Mouse (Mus musculus): ENCODE measurements around the gene Bcar3. TPM values are rescaled to one million over a fixed set of nuclear protein-coding genes. Genes with fewer than 3 reads are reported as not detected.
A peak's percentile ranks its signal among the peaks of the same experiment; 100 is the strongest.

The Bcar3 gene
- polyA plus RNA-seq, 1 experiment from 2014 or later, result 7.1 TPM

GRCm38 (mm10) chr3:122573426-122574286, 279.7 kb downstream of the Bcar3 start:
- Histone ChIP-seq H3K9me3 (ENCODE audit: control insufficient read depth, low read length) (no peaks in the 10 kb centered on the region), H3K27ac (ENCODE audit: low read depth, low read length) (no peak overlapping the region), H3K9ac (ENCODE audit: low read depth, low read length) (no peak overlapping the region), H3K36me3 (ENCODE audit: control insufficient read depth, insufficient read depth, low read length) (0 out of 2 replicates have a peak, but pooled peaks cover 2% of the 10 kb centered on the region), H3K4me3 (ENCODE audit: low read length) (no peak overlapping the region), H3K4me2 (ENCODE audit: low read length) (no peak overlapping the region), H3K27me3 (replicated peaks; ENCODE audit: control insufficient read depth, insufficient read depth, low read length) (no peaks in the 10 kb centered on the region), H3K4me1 (ENCODE audit: control insufficient read depth, insufficient read depth, low read depth, low read length) (no peaks in the 10 kb centered on the region; the same call in 1 of the 2 replicates)
- ATAC-seq, result no peak; the same call in 1 of the 2 replicates
- 88% methylated on average over 5 of the region's 5 CpGs for WGBS

DNA sequence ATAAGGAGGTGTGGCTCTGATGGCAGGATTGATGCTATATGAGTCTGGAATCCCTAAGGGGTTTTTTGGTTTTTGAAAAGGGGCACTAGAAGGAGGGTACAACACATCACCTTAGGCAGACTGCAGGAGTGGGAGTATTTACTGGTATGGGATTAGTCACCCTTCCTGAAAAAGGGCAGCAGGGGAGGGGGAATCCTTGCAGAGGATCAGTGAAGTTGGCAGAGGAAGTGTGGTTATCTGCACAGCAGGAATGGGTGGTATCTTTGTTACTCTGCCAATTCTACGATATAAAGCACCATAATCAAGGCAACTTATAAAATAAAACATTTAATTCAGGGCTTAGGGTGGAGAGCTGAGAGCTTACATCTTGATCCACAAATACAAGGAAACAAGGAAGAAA, 281.0 kb downstream of the Bcar3 start:
- no peak overlapping the region for H3K9ac ChIP-seq (ENCODE audit: low read depth, low read length)
- H3K9me3 ChIP-seq (ENCODE audit: control insufficient read depth, low read length), result no peaks in the 10 kb centered on the region
- no peaks in the 10 kb centered on the region; the same call in 1 of the 2 replicates for H3K4me1 ChIP-seq (ENCODE audit: control insufficient read depth, insufficient read depth, low read depth, low read length)
- H3K27me3 ChIP-seq (replicated peaks; ENCODE audit: control insufficient read depth, insufficient read depth, low read length), result no peaks in the 10 kb centered on the region
- H3K4me2 ChIP-seq (ENCODE audit: low read length), result no peak overlapping the region
- no peak for ATAC-seq
- no peak overlapping the region for H3K4me3 ChIP-seq (ENCODE audit: low read length)
- WGBS, result 65% methylated on average over 1 of the region's 1 CpGs
- 0 out of 2 replicates have a peak, but pooled peaks cover 2% of the 10 kb centered on the region for H3K36me3 ChIP-seq (ENCODE audit: control insufficient read depth, insufficient read depth, low read length)
- H3K27ac ChIP-seq (ENCODE audit: low read depth, low read length), result no peak overlapping the region

- no peaks in the 10 kb centered on the region for H3K9me3 ChIP-seq (ENCODE audit: control insufficient read depth, low read length)
- 0 out of 2 replicates have a peak, but pooled peaks cover 2% of the 10 kb centered on the region for H3K36me3 ChIP-seq (ENCODE audit: control insufficient read depth, insufficient read depth, low read length)
- no peaks in the 10 kb centered on the region for H3K27me3 ChIP-seq (replicated peaks; ENCODE audit: control insufficient read depth, insufficient read depth, low read length)
- no peak overlapping the region for H3K9ac ChIP-seq (ENCODE audit: low read depth, low read length)
- H3K27ac ChIP-seq (ENCODE audit: low read depth, low read length), result no peak overlapping the region
- ATAC-seq, result no peak
- H3K4me3 ChIP-seq (ENCODE audit: low read length), result no peak overlapping the region
- H3K4me2 ChIP-seq (ENCODE audit: low read length), result no peak overlapping the region
- no peaks in the 10 kb centered on the region; the same call in 1 of the 2 replicates for H3K4me1 ChIP-seq (ENCODE audit: control insufficient read depth, insufficient read depth, low read depth, low read length)
These were observed 283.4 kb downstream of the Bcar3 start for GRCm38 (mm10) chr3:122577360-122577759.

MicroRNAs within 50 kb of the gene (microRNA counts, 519-probe panel; counts per million panel counts)
- 2,078 counts per million, percentile 35 among the panel's probes with 10 or more counts for microRNA mmu-miR-760

Small RNA genes lying within 50 kb of the gene (microRNA-seq; reads per million reads assigned to microRNA genes)
- 391 reads per million, percentile 67 among the genes with 10 or more reads in this experiment for gene Mir760
- gene Mir7657, result not detected

Other genes starting within 250 kb of the Bcar3 start
- 3.7 and 4.1 TPM in 2 replicates for gene Abca4, start 249.7 kb upstream of the Bcar3 start, polyA plus RNA-seq (2015; fragmentation: Nextera tagmentation; extraction: Ambion mirVana)
- 37.1 and 43.8 TPM in 2 replicates for gene Gclm, start 48.6 kb upstream of the Bcar3 start, polyA plus RNA-seq (2015; fragmentation: Nextera tagmentation; extraction: Ambion mirVana)
- gene Dnttip2, start 19.7 kb upstream of the Bcar3 start, polyA plus RNA-seq (2015; fragmentation: Nextera tagmentation; extraction: Ambion mirVana), result 39.8 and 41.7 TPM in 2 replicates